Mouse (Mus musculus) hindbrain, postnatal 0 days (tissue): ENCODE results near the gene Ergic1. TPM values are rescaled to one million over a fixed set of nuclear protein-coding genes. Genes with fewer than 3 reads are reported as not detected.
A peak's percentile ranks its signal among the peaks of the same experiment; 100 is the strongest.

Experiments used
- ATAC-seq: fragments of 200-750 bp; cut with Nextera tagmentation; 2 replicates; pipeline ENCODE4 v1.8.0; 2017; ENCODE audit warnings: mild to moderate bottlenecking, moderate TSS enrichment, moderate library complexity
- DNase-seq: peaks from one replicate; pipeline ENCODE4 v3.0.0-alpha.2; 2015; ENCODE audit warnings: low spot score
- H3K27ac ChIP-seq: fragments of 300-500 bp; sonication (generic); 2 replicates; pipeline ENCODE4 v1.5.1; 2014; ENCODE audit warnings: mild to moderate bottlenecking
- H3K27me3 ChIP-seq: fragments of 300-500 bp; sonication (generic); 2 replicates; pipeline ENCODE4 v1.6.1; 2014; ENCODE audit warnings: low read length, mixed read lengths; ENCODE audit not compliant: insufficient read depth
- H3K36me3 ChIP-seq: fragments of 300-500 bp; sonication (generic); 2 replicates; pipeline ENCODE4 v1.6.1; 2014; ENCODE audit warnings: low read length, mixed read lengths; ENCODE audit not compliant: insufficient read depth
- H3K4me1 ChIP-seq: fragments of 300-500 bp; sonication (generic); 2 replicates; pipeline ENCODE4 v1.6.1; 2014; ENCODE audit warnings: antibody characterized with exemption, low read length, mixed read lengths; ENCODE audit not compliant: insufficient read depth
- H3K4me2 ChIP-seq: fragments of 300-500 bp; sonication (generic); 2 replicates; pipeline ENCODE4 v1.6.1; 2014; ENCODE audit warnings: low read depth, mild to moderate bottlenecking, low read length, moderate library complexity, mixed read lengths
- H3K4me3 ChIP-seq: fragments of 300-500 bp; sonication (generic); 2 replicates; pipeline ENCODE4 v1.5.1; 2014; ENCODE audit warnings: low read length
- H3K9ac ChIP-seq: fragments of 300-500 bp; sonication (generic); replicated peaks from 2 replicates; pipeline ENCODE4 v1.6.1; 2014; ENCODE audit warnings: mild to moderate bottlenecking, low read length, moderate library complexity, mixed read lengths
- H3K9me3 ChIP-seq: fragments of 300-500 bp; sonication (generic); 2 replicates; pipeline ENCODE4 v1.6.1; 2016; ENCODE audit warnings: low read length, mixed read lengths
- CTCF ChIP-seq: IDR thresholded peaks from 2 replicates; pipeline ENCODE4 v1.5.1; 2016; ENCODE audit warnings: antibody characterized with exemption, control low read depth, low read depth
- WGBS: fragments of 180-500 bp; shearing (Covaris S2); extraction: QIAGEN DNeasy Blood & Tissue Kit; methylation state at CpG from one replicate; pipeline ENCODE4 v1.1.7; 2014; 5-methylcytosine and 5-hydroxymethylcytosine counted together
- polyA plus RNA-seq: library from polyadenylated mRNA; unstranded; fragments of >200 nt; fragmentation: Nextera tagmentation; extraction: Ambion mirVana; gene quantifications from 2 replicates; pipeline ENCODE4 v1.2.1, GENCODE M21; 2015
- total RNA-seq: library from RNA; depleted of rRNA; stranded (reverse); fragments of >200 nt; gene quantifications from 2 replicates; pipeline ENCODE4 v1.2.3, GENCODE M21; 2014

Gene Ergic1
- total and polyA plus RNA-seq, 2 experiments from 2014 or later: 93.5 to 250 TPM

DNA sequence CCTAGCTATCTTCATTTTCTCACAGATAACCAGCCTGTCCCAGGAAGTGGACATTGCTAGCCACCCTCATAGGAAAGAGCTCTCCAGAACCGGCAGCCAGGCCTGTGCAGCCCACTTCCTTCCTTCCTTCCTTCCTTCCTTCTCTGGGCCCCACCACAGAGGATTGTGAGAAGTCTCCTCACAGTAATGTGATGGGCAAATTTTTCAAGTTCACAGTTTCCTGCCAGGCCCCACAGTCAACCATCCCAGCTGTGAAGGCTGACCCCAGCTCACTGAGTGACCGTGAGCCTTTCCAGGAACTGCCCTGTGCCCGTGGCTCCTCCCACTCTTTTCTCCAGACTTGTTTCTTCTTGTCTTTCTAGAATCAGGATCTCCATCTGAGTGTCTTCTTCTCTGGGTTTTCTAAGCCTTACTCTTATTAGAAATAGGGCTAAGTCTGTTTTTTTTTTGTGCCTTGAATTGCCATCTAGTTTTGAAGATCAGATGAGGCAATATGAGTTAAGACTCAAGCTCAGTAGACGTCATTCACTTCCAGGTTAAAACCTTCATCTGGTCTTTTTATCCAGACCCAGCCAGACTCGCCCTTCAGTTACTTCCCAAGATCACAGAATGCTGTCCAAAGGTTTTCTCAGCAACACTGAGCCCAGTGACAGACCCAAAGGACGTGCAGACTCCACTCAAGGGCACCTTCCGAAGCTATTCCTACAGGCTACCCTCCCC is 34.3 kb downstream of the Ergic1 start:
- H3K9me3 ChIP-seq: no peaks in the 10 kb centered on the region
- H3K4me2 ChIP-seq: no peak overlapping the region
- DNase-seq: no peak
- peak; percentile 22; the same call in 1 of the 2 replicates for ATAC-seq
- peaks cover 19% of the 10 kb centered on the region for H3K4me1 ChIP-seq
- TF ChIP-seq CTCF: no peak
- H3K4me3 ChIP-seq: no peak overlapping the region
- no peak overlapping the region for H3K9ac ChIP-seq
- peak overlapping the region; percentile 67 for H3K27ac ChIP-seq
- H3K27me3 ChIP-seq: no peaks in the 10 kb centered on the region
- no peaks in the 10 kb centered on the region for H3K36me3 ChIP-seq
- WGBS: 44% methylated on average over 7 of the region's 7 CpGs

GRCm38 (mm10) chr17:26596168-26596658 is 34.9 kb downstream of the Ergic1 start:
- no peaks in the 10 kb centered on the region for H3K36me3 ChIP-seq
- H3K27me3 ChIP-seq: no peaks in the 10 kb centered on the region
- ATAC-seq (peak; percentile 56; the same call in 1 of the 2 replicates), DNase-seq (peak; percentile 73)
- H3K4me1 ChIP-seq: peaks cover 20% of the 10 kb centered on the region
- 0 out of 2 replicates have a peak overlapping the region, but pooled peaks have one; percentile 3 for H3K9ac ChIP-seq
- no peaks in the 10 kb centered on the region for H3K9me3 ChIP-seq
- no peak overlapping the region for H3K4me2 ChIP-seq
- no peak for TF ChIP-seq CTCF
- 23% methylated on average over 7 of the region's 7 CpGs for WGBS
- no peak overlapping the region for H3K4me3 ChIP-seq
- H3K27ac ChIP-seq: peak overlapping the region; percentile 67

- H3K9ac ChIP-seq: no peak overlapping the region
- peak; percentile 26; the same call in 1 of the 2 replicates for TF ChIP-seq CTCF
- H3K4me3 ChIP-seq: no peak overlapping the region
- no peak for DNase-seq
- peaks cover 28% of the 10 kb centered on the region for H3K4me1 ChIP-seq
- H3K9me3 ChIP-seq: no peaks in the 10 kb centered on the region
- peak overlapping the region; percentile 67 for H3K27ac ChIP-seq
- WGBS: 79% methylated on average over 6 of the region's 6 CpGs
- no peak overlapping the region for H3K4me2 ChIP-seq
- no peaks in the 10 kb centered on the region for H3K36me3 ChIP-seq
- peak; percentile 52; the same call in 1 of the 2 replicates for ATAC-seq
- no peaks in the 10 kb centered on the region for H3K27me3 ChIP-seq
These were observed 35.7 kb downstream of the Ergic1 start for GRCm38 (mm10) chr17:26596856-26597481.

GRCm38 (mm10) chr17:26598845-26599244 is 37.6 kb downstream of the Ergic1 start:
- H3K36me3 ChIP-seq: no peaks in the 10 kb centered on the region
- peaks cover 31% of the 10 kb centered on the region for H3K4me1 ChIP-seq
- no peak overlapping the region for H3K9ac ChIP-seq
- H3K4me3 ChIP-seq: no peak overlapping the region
- 93% methylated on average over 5 of the region's 5 CpGs for whole genome bisulfite sequencing
- H3K4me2 ChIP-seq: no peak overlapping the region
- no peaks in the 10 kb centered on the region for H3K27me3 ChIP-seq
- no peaks in the 10 kb centered on the region for H3K9me3 ChIP-seq
- H3K27ac ChIP-seq: no peak overlapping the region
- TF ChIP-seq CTCF: no peak
- ATAC-seq (no peak), DNase-seq (no peak)

GRCm38 (mm10) chr17:26600913-26601447 is 39.7 kb downstream of the Ergic1 start:
- H3K27ac ChIP-seq: peak overlapping the region; percentile 41; the same call in 1 of the 2 replicates
- WGBS: 74% methylated on average over 17 of the region's 17 CpGs

GRCm38 (mm10) chr17:26601514-26601913 is 40.2 kb downstream of the Ergic1 start:
- DNase-seq: no peak
- H3K27me3 ChIP-seq: no peaks in the 10 kb centered on the region
- no peak overlapping the region for H3K9ac ChIP-seq
- H3K4me3 ChIP-seq: no peak overlapping the region
- H3K27ac ChIP-seq: peak overlapping the region; percentile 41; the same call in 1 of the 2 replicates
- 56% methylated on average over 6 of the region's 6 CpGs for WGBS
- no peak for TF ChIP-seq CTCF
- ATAC-seq: no peak
- H3K9me3 ChIP-seq: no peaks in the 10 kb centered on the region
- H3K4me1 ChIP-seq: peaks cover 19% of the 10 kb centered on the region
- H3K4me2 ChIP-seq: no peak overlapping the region
- no peaks in the 10 kb centered on the region for H3K36me3 ChIP-seq

More at GRCm38 (mm10) chr17:26600913-26601447, 39.7 kb downstream of the Ergic1 start:
- Histone ChIP-seq H3K4me3 (no peak overlapping the region), H3K9me3 (no peaks in the 10 kb centered on the region), H3K4me1 (peaks cover 24% of the 10 kb centered on the region), H3K4me2 (no peak overlapping the region), H3K9ac (no peak overlapping the region), H3K36me3 (no peaks in the 10 kb centered on the region), H3K27me3 (no peaks in the 10 kb centered on the region)
- TF ChIP-seq CTCF: no peak
- DNase-seq: no peak
- ATAC-seq: no peak
